Mouse (Mus musculus): ENCODE measurements at regions not wholly inside any gene's neighbourhood (a gene's known extent, or its start where the extent isn't known, plus 50 kb on each side); places are given as distances from the start of the nearest gene placed in this dataset.

DNA sequence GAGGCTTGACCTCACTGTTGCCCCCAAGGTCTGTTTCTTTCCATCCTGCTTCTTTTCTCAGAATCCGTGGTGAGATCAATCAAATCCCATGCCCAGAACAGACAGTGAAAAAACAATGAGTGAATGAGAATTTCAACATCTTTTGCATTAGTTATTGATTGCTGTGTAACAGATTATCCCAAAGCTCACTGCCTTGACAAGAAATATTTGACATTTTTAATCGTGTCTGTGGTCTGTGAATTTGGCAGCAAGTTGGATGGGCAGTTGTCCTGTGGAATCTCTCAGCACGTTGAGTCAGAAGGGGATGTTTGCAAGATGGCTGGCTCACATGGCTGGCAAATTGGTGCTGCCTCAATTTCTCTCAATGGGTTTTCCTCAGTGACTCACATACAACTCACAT lies 228.0 kb upstream of the Mpped2 start:
- no peaks in the 10 kb centered on the region for H3K36me3 ChIP-seq (ENCODE audit: control insufficient read depth, insufficient read depth, low read length)
- H3K4me2 ChIP-seq (replicated peaks; ENCODE audit: low read depth, low read length), result no peak overlapping the region
- ATAC-seq (ENCODE audit: low FRiP score) (no peak), DNase-seq (ENCODE audit: low spot score) (no peak)
- 52% methylated on average over 3 of the region's 3 CpGs for WGBS
- no peak overlapping the region for H3K4me3 ChIP-seq (ENCODE audit: low read depth, low read length)
- H3K4me1 ChIP-seq (replicated peaks; ENCODE audit: control insufficient read depth, insufficient read depth, low read length), result no peaks in the 10 kb centered on the region
- H3K9ac ChIP-seq (ENCODE audit: low read depth, low read length), result no peak overlapping the region
- no peaks in the 10 kb centered on the region for H3K9me3 ChIP-seq (ENCODE audit: control insufficient read depth, low read length)
- no peaks in the 10 kb centered on the region for H3K27me3 ChIP-seq (ENCODE audit: control insufficient read depth, insufficient read depth, low read length)
- no peak overlapping the region for H3K27ac ChIP-seq (ENCODE audit: low read depth, low read length)

- Histone ChIP-seq H3K4me2 (replicated peaks; ENCODE audit: low read depth, low read length) (no peak overlapping the region), H3K4me3 (ENCODE audit: low read depth, low read length) (no peak overlapping the region), H3K9me3 (ENCODE audit: control insufficient read depth, low read length) (no peaks in the 10 kb centered on the region), H3K27me3 (ENCODE audit: control insufficient read depth, insufficient read depth, low read length) (no peaks in the 10 kb centered on the region), H3K36me3 (ENCODE audit: control insufficient read depth, insufficient read depth, low read length) (no peaks in the 10 kb centered on the region), H3K9ac (ENCODE audit: low read depth, low read length) (no peak overlapping the region), H3K27ac (ENCODE audit: low read depth, low read length) (no peak overlapping the region), H3K4me1 (replicated peaks; ENCODE audit: control insufficient read depth, insufficient read depth, low read length) (no peaks in the 10 kb centered on the region)
- ATAC-seq (ENCODE audit: low FRiP score) (no peak), DNase-seq (ENCODE audit: low spot score) (no peak)
- 85% methylated on average over 3 of the region's 3 CpGs for WGBS
These were observed 227.2 kb upstream of the Mpped2 start for GRCm38 (mm10) chr2:106465831-106466230.

- 83% methylated on average over 2 of the region's 2 CpGs for WGBS
- H3K36me3 ChIP-seq (ENCODE audit: control insufficient read depth, insufficient read depth, low read length), result no peaks in the 10 kb centered on the region
- H3K27me3 ChIP-seq (ENCODE audit: control insufficient read depth, insufficient read depth, low read length), result no peaks in the 10 kb centered on the region
- no peaks in the 10 kb centered on the region for H3K4me1 ChIP-seq (replicated peaks; ENCODE audit: control insufficient read depth, insufficient read depth, low read length)
- no peak overlapping the region for H3K4me3 ChIP-seq (ENCODE audit: low read depth, low read length)
- no peak overlapping the region for H3K9ac ChIP-seq (ENCODE audit: low read depth, low read length)
- no peak overlapping the region for H3K27ac ChIP-seq (ENCODE audit: low read depth, low read length)
- no peak overlapping the region for H3K4me2 ChIP-seq (replicated peaks; ENCODE audit: low read depth, low read length)
- no peaks in the 10 kb centered on the region for H3K9me3 ChIP-seq (ENCODE audit: control insufficient read depth, low read length)
- ATAC-seq (ENCODE audit: low FRiP score) (no peak), DNase-seq (ENCODE audit: low spot score) (no peak)
These were observed 223.9 kb upstream of the Mpped2 start for GRCm38 (mm10) chr2:106469196-106469595.

DNA sequence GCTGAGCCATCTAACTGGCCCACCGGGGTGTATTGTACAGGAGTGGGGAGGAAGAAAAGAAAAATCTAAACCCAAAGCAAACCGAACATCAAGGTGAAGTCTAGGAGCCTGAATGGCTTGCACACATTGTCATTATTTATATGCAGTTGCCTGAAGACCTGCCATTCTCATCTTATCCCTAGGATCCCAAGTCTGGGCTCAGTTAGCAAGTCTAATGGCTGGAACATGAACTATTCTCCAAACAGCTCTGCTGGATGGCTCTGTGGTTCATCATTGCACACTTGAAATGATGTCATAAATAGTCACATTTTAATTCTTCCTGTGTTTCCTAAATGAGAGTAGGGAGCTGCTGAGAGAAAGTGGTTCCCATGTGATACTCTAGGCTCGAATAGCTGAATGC lies 219.6 kb upstream of the Mpped2 start:
- H3K4me1 ChIP-seq (replicated peaks; ENCODE audit: control insufficient read depth, insufficient read depth, low read length), result no peaks in the 10 kb centered on the region
- no peak for ATAC-seq (ENCODE audit: low FRiP score)

GRCm38 (mm10) chr2:106477991-106478390 lies 215.1 kb upstream of the Mpped2 start:
- Histone ChIP-seq H3K9me3 (ENCODE audit: control insufficient read depth, low read length) (no peaks in the 10 kb centered on the region), H3K9ac (ENCODE audit: low read depth, low read length) (no peak overlapping the region), H3K4me1 (replicated peaks; ENCODE audit: control insufficient read depth, insufficient read depth, low read length) (no peaks in the 10 kb centered on the region), H3K36me3 (ENCODE audit: control insufficient read depth, insufficient read depth, low read length) (no peaks in the 10 kb centered on the region), H3K27me3 (ENCODE audit: control insufficient read depth, insufficient read depth, low read length) (no peaks in the 10 kb centered on the region), H3K4me3 (ENCODE audit: low read depth, low read length) (no peak overlapping the region), H3K27ac (ENCODE audit: low read depth, low read length) (no peak overlapping the region), H3K4me2 (replicated peaks; ENCODE audit: low read depth, low read length) (no peak overlapping the region)
- DNase-seq (ENCODE audit: low spot score), result no peak
- WGBS, result 73% methylated on average over 2 of the region's 2 CpGs
- no peak for ATAC-seq (ENCODE audit: low FRiP score)

More for the DNA sequence above, 219.6 kb upstream of the Mpped2 start:
- Histone ChIP-seq H3K27ac (ENCODE audit: low read depth, low read length) (no peak overlapping the region), H3K9me3 (ENCODE audit: control insufficient read depth, low read length) (no peaks in the 10 kb centered on the region), H3K4me2 (replicated peaks; ENCODE audit: low read depth, low read length) (no peak overlapping the region), H3K4me3 (ENCODE audit: low read depth, low read length) (no peak overlapping the region), H3K9ac (ENCODE audit: low read depth, low read length) (no peak overlapping the region), H3K27me3 (ENCODE audit: control insufficient read depth, insufficient read depth, low read length) (no peaks in the 10 kb centered on the region), H3K36me3 (ENCODE audit: control insufficient read depth, insufficient read depth, low read length) (no peaks in the 10 kb centered on the region)
- DNase-seq (ENCODE audit: low spot score), result no peak
- WGBS, result 86% methylated on average over 3 of the region's 3 CpGs

GRCm38 (mm10) chr2:106487335-106488082 lies 205.6 kb upstream of the Mpped2 start:
- Histone ChIP-seq H3K4me3 (ENCODE audit: low read depth, low read length) (no peak overlapping the region), H3K4me1 (replicated peaks; ENCODE audit: control insufficient read depth, insufficient read depth, low read length) (no peaks in the 10 kb centered on the region), H3K27ac (ENCODE audit: low read depth, low read length) (no peak overlapping the region), H3K9ac (ENCODE audit: low read depth, low read length) (no peak overlapping the region), H3K4me2 (replicated peaks; ENCODE audit: low read depth, low read length) (no peak overlapping the region), H3K9me3 (ENCODE audit: control insufficient read depth, low read length) (no peaks in the 10 kb centered on the region), H3K36me3 (ENCODE audit: control insufficient read depth, insufficient read depth, low read length) (no peaks in the 10 kb centered on the region), H3K27me3 (ENCODE audit: control insufficient read depth, insufficient read depth, low read length) (no peaks in the 10 kb centered on the region)
- ATAC-seq (ENCODE audit: low FRiP score), result no peak
- WGBS, result 79% methylated on average over 5 of the region's 5 CpGs
- no peak for DNase-seq (ENCODE audit: low spot score)

- ATAC-seq (ENCODE audit: low FRiP score) (0 out of 2 replicates have a peak, but pooled peaks have one; percentile 36), DNase-seq (ENCODE audit: low spot score) (no peak)
These were observed 194.3 kb upstream of the Mpped2 start for GRCm38 (mm10) chr2:106498735-106499134.

GRCm38 (mm10) chr2:106499227-106499928 lies 193.7 kb upstream of the Mpped2 start:
- peak; percentile 16 for DNase-seq (ENCODE audit: low spot score)
- H3K27ac ChIP-seq (ENCODE audit: low read depth, low read length), result no peak overlapping the region

More at GRCm38 (mm10) chr2:106498735-106499134, 194.3 kb upstream of the Mpped2 start:
- Histone ChIP-seq H3K27me3 (ENCODE audit: control insufficient read depth, insufficient read depth, low read length) (no peaks in the 10 kb centered on the region), H3K9ac (ENCODE audit: low read depth, low read length) (no peak overlapping the region), H3K4me2 (replicated peaks; ENCODE audit: low read depth, low read length) (no peak overlapping the region), H3K4me1 (replicated peaks; ENCODE audit: control insufficient read depth, insufficient read depth, low read length) (0 out of 2 replicates have a peak, but pooled peaks cover 2% of the 10 kb centered on the region), H3K9me3 (ENCODE audit: control insufficient read depth, low read length) (no peaks in the 10 kb centered on the region), H3K27ac (ENCODE audit: low read depth, low read length) (no peak overlapping the region), H3K4me3 (ENCODE audit: low read depth, low read length) (no peak overlapping the region), H3K36me3 (ENCODE audit: control insufficient read depth, insufficient read depth, low read length) (no peaks in the 10 kb centered on the region)

More at GRCm38 (mm10) chr2:106499227-106499928, 193.7 kb upstream of the Mpped2 start:
- H3K4me1 ChIP-seq (replicated peaks; ENCODE audit: control insufficient read depth, insufficient read depth, low read length), result 0 out of 2 replicates have a peak, but pooled peaks cover 2% of the 10 kb centered on the region
- WGBS, result 38% methylated on average over 3 of the region's 3 CpGs
- H3K4me2 ChIP-seq (replicated peaks; ENCODE audit: low read depth, low read length), result no peak overlapping the region
- ATAC-seq (ENCODE audit: low FRiP score), result peak; percentile 77
- no peak overlapping the region for H3K4me3 ChIP-seq (ENCODE audit: low read depth, low read length)
- no peak overlapping the region for H3K9ac ChIP-seq (ENCODE audit: low read depth, low read length)
- no peaks in the 10 kb centered on the region for H3K9me3 ChIP-seq (ENCODE audit: control insufficient read depth, low read length)
- no peaks in the 10 kb centered on the region for H3K36me3 ChIP-seq (ENCODE audit: control insufficient read depth, insufficient read depth, low read length)
- H3K27me3 ChIP-seq (ENCODE audit: control insufficient read depth, insufficient read depth, low read length), result no peaks in the 10 kb centered on the region

Measured in hindbrain, embryonic 11.5 days (tissue).